Mouse (Mus musculus): ENCODE measurements around the gene 0610009B22Rik.

The 0610009B22Rik gene

GRCm38 (mm10) chr11:51658705-51659104, 30.0 kb downstream of the 0610009B22Rik start:
- peak in 1 of 2 experiments; percentile 35 for DNase-seq (ENCODE audit: low spot score in 2 of 2)

GRCm38 (mm10) chr11:51658291-51658690, 30.4 kb downstream of the 0610009B22Rik start:
- no peak for DNase-seq (ENCODE audit: low spot score in 2 of 2)

GRCm38 (mm10) chr11:51656798-51657521, 31.7 kb downstream of the 0610009B22Rik start:
- DNase-seq (ENCODE audit: low spot score in 2 of 2) = no peak

- DNase-seq (ENCODE audit: low spot score in 2 of 2) = no peak
Observed at GRCm38 (mm10) chr11:51654891-51655290, 33.8 kb downstream of the 0610009B22Rik start.

- no peak for DNase-seq (ENCODE audit: low spot score in 2 of 2)
Observed at GRCm38 (mm10) chr11:51653736-51654135, 34.9 kb downstream of the 0610009B22Rik start.

- no peak for DNase-seq (ENCODE audit: low spot score in 2 of 2)
Observed at GRCm38 (mm10) chr11:51652889-51653418, 35.7 kb downstream of the 0610009B22Rik start.

- DNase-seq (ENCODE audit: low spot score in 2 of 2) = no peak
Observed at GRCm38 (mm10) chr11:51650691-51651515, 37.8 kb downstream of the 0610009B22Rik start, which contains the start of the genes N4bp3 and D930048N14Rik. TSS of gene N4bp3 (minus strand) at chr11:51650842. TSS of gene D930048N14Rik (plus strand) at chr11:51650954.

- DNase-seq (ENCODE audit: low spot score in 2 of 2) = no peak
Observed at GRCm38 (mm10) chr11:51650261-51650660, 38.4 kb downstream of the 0610009B22Rik start.

- DNase-seq (ENCODE audit: low spot score in 2 of 2) = no peak
Observed at GRCm38 (mm10) chr11:51649889-51650199, 38.8 kb downstream of the 0610009B22Rik start.

GRCm38 (mm10) chr11:51649111-51649888, 39.4 kb downstream of the 0610009B22Rik start:
- no peak for DNase-seq (ENCODE audit: low spot score in 2 of 2)

GRCm38 (mm10) chr11:51648566-51648965, 40.1 kb downstream of the 0610009B22Rik start:
- DNase-seq (ENCODE audit: low spot score in 2 of 2) = no peak

- no peak for DNase-seq (ENCODE audit: low spot score in 2 of 2)
Observed at GRCm38 (mm10) chr11:51646751-51647667, 41.7 kb downstream of the 0610009B22Rik start.

GRCm38 (mm10) chr11:51646245-51646644, 42.4 kb downstream of the 0610009B22Rik start:
- DNase-seq (ENCODE audit: low spot score in 2 of 2) = no peak

GRCm38 (mm10) chr11:51645293-51645692, 43.4 kb downstream of the 0610009B22Rik start:
- DNase-seq (ENCODE audit: low spot score in 2 of 2) = no peak

GRCm38 (mm10) chr11:51644217-51644616, 44.5 kb downstream of the 0610009B22Rik start:
- no peak for DNase-seq (ENCODE audit: low spot score in 2 of 2)

- no peak for DNase-seq (ENCODE audit: low spot score in 2 of 2)
Observed at GRCm38 (mm10) chr11:51643761-51644160, 44.9 kb downstream of the 0610009B22Rik start.

GRCm38 (mm10) chr11:51643202-51643601, 45.5 kb downstream of the 0610009B22Rik start:
- no peak for DNase-seq (ENCODE audit: low spot score in 2 of 2)

GRCm38 (mm10) chr11:51640748-51641147, 47.9 kb downstream of the 0610009B22Rik start:
- no peak for DNase-seq (ENCODE audit: low spot score in 2 of 2)

GRCm38 (mm10) chr11:51638497-51638896, 50.2 kb downstream of the 0610009B22Rik start:
- no peak for DNase-seq (ENCODE audit: low spot score in 2 of 2)

GRCm38 (mm10) chr11:51637971-51638414, 50.7 kb downstream of the 0610009B22Rik start:
- DNase-seq (ENCODE audit: low spot score in 2 of 2) = no peak

- DNase-seq (ENCODE audit: low spot score in 2 of 2) = peak in 1 of 2 experiments; percentile 62
Observed at GRCm38 (mm10) chr11:51636323-51636684, 52.4 kb downstream of the 0610009B22Rik start.
